Mouse (Mus musculus) mouse trophoblast stem cell (cell line): Measurements from ENCODE around the gene Il17c.

ENCODE experiments used
- in situ Hi-C, 2 experiments: fragments of 300-500 bp; cut with MseI, MboI; formaldehyde crosslinking; loops; 2 replicates in 1 of 2; 3 replicates in 1 of 2; pipeline ENCODE4 v1.15.1; 2025

Gene Il17c

DNA sequence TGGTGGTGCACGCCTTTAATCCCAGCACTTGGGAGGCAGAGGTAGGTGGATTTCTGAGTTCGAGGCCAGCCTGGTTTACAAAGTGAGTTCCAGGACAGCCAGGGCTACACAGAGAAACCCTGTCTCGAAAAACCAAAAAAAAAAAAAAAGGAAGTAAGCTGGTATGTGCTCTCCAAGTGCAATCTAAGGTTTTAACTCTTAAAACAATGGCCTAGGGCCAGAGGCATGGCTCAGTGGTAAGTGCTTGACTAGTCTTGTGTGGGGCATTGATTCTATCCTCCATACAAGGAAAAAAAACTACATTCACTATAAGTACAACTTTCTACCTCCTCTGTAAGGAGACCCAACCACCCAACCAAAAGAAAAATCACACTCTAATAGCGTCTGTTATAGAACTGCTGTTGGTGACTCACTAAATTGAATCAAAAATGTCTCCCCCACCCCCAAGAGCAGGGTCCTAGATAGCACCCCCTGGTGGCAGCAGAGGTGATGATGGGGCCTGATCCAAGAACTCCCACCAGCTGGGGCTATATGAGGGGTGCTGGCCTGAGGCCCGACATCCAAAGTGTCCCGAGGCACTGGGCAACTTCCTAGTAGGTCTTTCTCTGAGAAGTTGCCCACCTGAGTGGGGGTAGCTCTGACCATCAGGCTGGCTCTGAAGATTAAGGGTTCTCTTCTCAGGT, 37.5 kb downstream of the Il17c start:
- in situ Hi-C loops = no loop called here

DNA sequence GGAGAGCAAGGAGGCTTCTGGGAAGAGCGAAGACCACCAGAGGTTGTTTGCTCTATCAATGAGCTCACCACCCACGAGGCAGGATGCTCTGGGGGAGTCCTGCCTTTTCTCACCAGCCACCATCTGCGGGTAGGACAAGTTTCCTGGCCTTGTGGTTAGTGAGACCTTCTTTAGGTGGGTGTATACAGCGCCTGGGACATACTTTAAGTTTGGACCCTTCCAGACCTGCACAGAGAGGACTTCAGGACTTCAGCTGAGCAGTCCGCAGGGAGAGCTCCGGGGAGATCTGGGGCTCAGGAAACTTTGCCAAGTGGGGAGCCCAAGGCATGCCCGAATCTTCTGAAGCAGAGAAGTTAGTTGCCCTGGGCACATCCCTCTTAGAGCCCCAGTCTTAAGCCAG, 38.2 kb downstream of the Il17c start:
- in situ Hi-C loops = no loop called here

DNA sequence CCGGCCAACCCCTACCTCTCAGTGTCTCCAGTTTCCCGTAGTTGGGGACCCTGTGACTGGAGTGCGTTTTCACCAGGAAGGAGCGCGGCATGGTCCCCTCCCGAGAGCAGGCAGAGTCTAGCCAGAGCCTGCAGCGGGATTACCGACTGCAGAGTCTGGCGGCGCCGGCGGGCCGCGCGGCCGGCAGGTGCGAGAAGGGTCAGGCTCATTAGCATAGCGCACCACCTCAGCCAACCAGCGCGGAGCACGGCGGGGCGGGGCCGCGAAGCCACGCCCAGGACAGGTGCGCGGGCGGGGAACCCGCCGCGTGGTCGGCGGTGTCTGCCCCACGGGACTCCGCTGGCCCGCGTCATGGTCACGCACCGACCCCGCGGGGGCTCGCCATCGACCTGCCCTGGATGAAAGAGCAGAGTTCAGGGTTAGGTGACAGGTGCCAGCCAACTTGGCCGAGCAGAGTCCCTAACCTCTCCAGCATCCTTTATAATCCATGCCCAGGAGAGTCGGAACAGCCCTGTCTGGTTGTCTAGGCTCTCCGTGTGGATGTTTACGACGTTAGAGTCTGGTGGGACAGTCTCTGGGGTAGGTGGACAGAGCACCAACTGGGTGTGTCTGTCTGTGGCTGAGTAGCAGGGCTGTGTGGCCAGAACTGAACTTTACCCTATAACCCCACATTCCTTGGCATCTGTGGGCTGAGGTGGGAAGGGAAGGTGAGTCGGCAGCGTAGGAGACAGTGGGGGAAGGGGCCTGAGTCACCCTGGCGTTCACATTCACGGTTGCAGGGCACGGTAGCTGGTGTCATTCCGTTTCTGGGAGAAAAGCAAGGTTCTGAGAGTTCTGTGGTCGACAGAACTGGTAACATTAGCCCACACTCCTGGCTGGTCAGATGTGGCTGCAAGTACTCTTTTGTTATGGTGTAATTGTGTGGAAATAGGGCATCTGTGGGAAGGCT, 39.0 kb downstream of the Il17c start, which contains the start of gene Snai3:
TSS of gene Snai3 (minus strand) at position 210 of the 949 bp plus-strand sequence.
- in situ Hi-C loops = no loop called here

DNA sequence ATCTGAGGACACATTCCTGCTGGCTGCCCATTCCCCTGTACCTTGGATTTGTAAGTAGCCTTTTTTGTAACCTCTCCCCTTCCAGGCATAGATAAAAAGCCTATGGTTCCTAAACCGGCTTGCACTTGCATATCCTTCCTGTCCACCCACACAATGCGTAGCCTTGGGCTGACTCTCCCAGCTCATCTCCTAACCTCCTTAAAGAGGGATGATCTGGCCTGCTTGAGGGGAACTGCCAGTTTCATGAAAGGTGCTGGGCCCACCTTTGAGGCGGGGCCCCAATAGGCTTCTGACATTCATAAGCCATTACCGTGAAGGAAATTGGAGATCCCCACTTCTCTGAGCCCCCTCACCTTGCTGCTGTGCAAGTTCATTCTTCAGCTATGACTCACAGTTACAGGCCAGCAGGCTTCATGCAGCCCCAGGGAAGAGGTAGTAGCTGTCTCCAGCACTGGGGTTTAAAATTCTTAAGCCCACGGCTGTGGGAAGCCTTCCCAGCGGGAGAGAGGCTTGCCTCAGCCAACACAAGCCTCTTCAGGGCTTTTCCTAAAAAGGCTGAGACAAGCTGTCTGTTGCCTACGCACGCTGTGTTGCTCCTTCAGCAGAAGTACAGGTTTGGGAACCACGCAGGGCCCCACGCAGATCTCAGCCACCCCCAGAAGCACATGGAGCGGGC, 39.8 kb downstream of the Il17c start:
- in situ Hi-C loops = no loop called here

GRCm38 (mm10) chr8:122462510-122462909, 40.7 kb downstream of the Il17c start:
- in situ Hi-C loops = no loop called here

- in situ Hi-C loops = no loop called here
Measured at GRCm38 (mm10) chr8:122463651-122464640, 42.1 kb downstream of the Il17c start.

GRCm38 (mm10) chr8:122464985-122465384, 43.2 kb downstream of the Il17c start:
- in situ Hi-C loops = no loop called here

DNA sequence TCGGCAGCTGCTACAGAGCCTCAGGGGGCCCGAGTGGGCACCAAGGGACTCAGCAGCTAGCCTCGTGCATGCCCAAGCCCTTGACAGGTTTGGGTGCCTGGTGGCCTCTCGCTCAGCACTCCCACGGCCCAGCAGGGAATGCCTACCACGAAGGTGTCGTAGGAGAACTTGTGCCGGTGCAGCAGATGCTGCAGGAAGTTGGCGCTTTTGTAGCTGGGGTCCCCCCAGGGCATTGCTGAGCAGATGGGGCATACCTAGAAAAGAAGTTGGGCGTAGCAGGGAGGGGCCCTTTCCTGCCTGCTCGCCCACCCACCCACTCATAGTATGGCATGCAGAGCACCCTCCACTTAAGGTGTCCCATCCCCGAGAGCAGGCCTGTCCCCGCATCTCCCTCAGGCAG, 46.0 kb downstream of the Il17c start:
- in situ Hi-C loops = no loop called here

- in situ Hi-C loops = no loop called here
Measured at GRCm38 (mm10) chr8:122469407-122469806, 47.6 kb downstream of the Il17c start.

GRCm38 (mm10) chr8:122469965-122470364, 48.1 kb downstream of the Il17c start:
- in situ Hi-C loops = no loop called here

DNA sequence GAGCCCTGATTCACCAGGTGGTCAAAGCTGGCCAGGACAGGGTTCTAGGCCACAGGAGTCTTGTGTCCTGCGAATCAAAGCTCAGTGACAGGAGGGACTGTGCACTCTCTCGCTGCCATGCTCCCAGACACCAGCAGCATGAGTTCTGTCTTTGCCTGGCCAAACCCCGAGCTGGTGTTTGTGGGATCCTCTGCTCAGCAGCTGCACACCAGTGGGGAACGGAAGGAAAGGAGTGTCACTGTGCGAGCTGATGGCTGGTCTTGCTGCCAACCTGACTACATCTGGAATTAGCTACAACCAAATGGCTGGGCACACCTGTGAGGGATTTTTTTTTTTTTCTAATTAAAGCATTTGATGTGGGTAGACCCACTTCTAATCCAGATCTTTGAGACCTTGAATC, 48.9 kb downstream of the Il17c start:
- in situ Hi-C loops = no loop called here
